Mouse (Mus musculus) hindlimb bud, embryonic 11.5 days (tissue): ENCODE measurements around the gene Rnf43.

Experiments
- DNase-seq: peaks from one replicate; pipeline ENCODE4 v3.0.0-alpha.2; 2012; ENCODE audit warnings: low read depth, low spot score; ENCODE audit errors: extremely low spot score

Rnf43 gene

DNA sequence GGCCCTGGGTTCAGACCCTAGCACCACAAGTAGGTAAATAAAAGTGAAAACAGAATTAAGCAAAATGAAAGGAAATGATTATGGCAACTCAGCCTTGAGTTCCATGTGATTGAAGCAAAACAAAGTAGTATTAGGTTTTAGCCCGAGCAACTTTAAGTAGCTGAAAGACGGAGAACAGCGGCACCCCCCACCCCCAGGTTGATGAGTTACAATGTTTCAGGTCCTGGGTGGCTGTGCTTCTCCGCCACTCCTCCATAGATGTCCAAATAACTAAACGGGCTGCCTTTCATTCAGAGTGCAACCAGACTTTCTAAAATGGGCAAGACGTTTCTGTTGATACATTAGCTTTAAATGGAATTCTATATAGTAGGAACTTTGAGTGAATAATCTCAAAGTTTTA is 13.1 kb downstream of the Rnf43 start:
- no peak for DNase-seq

- DNase-seq = no peak
These were observed 15.2 kb downstream of the Rnf43 start for GRCm38 (mm10) chr11:87677756-87678155.

DNA sequence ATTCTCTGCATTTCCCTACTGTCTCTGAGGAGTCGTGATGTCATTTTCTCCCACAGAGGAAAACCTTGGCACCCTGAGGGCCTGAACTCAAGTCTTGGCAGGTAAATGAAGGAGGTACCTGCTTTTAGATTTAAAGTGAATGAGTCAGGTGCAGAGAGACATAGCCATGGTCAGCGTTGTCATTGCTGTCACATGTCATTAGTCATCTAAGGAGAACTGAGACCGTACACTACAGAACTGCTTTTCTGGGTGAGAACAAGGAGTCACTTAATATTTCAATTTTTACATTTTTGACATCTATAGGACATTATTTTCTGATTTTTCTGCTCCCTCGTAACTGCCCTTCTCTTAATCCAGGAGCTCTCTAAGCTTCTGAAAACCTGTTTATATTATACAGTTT is 16.0 kb downstream of the Rnf43 start:
- no peak for DNase-seq

GRCm38 (mm10) chr11:87678976-87679375 is 16.5 kb downstream of the Rnf43 start:
- DNase-seq = no peak

GRCm38 (mm10) chr11:87680786-87681185 is 18.3 kb downstream of the Rnf43 start:
- no peak for DNase-seq

- no peak for DNase-seq
These were observed 19.6 kb downstream of the Rnf43 start for GRCm38 (mm10) chr11:87682096-87682495.

DNA sequence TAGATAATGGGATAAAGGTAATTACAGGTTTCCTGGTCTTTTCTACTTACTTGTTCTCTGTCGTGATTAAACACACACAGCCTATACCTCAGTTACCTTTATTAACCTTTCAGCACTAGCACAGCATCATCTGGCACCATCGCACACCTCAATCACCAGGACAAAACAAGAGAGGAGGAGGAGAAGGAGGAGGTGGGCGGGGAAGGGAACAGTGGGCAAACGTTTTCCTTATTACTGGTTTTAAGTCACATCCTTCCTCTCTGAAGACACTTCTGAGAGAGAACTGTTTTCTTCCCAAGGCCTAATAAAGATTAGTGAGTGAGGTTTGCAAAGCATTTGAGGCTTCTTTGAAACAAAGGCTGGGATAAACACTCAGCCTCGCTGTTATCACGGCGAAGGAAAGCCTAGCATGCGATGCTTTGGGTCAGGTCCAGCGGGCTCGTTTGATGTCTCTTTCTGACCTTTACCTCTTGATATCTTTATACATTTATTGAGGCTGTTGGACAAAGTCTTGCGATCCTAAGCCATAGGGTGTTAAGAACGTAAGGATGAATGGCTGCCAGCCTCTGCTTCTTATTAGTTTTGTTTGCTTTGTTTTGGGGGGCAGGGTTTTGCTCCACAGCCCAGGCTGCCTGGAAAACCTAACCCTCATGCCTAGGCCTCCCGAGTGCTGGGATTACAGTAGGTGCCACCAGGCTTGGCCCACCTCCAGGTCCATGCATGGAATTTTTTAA is 20.5 kb downstream of the Rnf43 start:
- no peak for DNase-seq

- no peak for DNase-seq
These were observed 23.9 kb downstream of the Rnf43 start for GRCm38 (mm10) chr11:87686407-87686806.

DNA sequence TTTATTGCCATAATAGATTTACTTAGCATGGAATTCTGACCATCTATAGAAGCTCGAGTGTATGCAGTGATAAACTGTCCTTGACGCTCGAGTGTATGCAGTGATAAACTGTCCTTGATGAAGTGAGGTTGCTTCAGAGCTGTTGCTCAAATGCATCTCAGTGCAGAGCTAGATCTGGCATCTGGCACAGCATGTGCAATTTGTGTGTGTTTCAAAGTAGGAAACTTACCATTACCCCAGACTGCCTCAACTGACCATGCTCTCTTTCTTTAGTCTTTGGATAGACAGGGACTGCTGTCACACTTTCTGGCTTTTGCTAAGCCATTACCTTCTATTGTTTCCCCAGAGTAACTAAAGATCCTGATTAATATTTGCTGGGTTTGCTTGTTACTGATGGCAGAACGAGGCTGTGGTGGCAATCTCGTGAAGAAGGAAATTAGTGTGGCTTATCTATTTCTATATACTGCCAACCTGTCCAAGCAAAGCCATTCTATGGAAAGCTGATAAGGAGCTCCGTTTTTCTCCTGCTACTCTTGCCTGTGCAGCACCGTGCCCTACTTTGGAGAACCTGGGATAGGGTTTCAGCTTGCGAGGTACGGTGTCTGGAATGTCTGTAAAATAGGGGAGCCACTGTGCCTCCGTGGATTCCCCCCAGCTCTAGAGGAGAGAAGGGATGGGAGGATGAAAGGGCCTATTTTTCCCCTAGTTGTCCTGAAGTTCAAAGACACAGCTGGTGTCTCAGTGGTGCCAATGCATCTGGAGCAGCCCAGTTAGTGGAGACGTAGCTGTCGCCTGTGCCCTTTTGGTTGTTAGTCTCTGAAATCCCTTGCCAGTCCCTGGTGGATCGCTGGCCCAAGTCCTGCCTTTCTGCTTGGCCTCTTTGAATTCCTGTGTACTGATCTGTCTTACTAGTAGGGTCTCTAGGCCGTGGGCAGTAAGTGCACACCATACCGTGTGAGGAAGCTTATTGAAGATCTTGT is 25.0 kb downstream of the Rnf43 start:
- no peak for DNase-seq

- no peak for DNase-seq
These were observed 26.1 kb downstream of the Rnf43 start for GRCm38 (mm10) chr11:87688478-87689203.

DNA sequence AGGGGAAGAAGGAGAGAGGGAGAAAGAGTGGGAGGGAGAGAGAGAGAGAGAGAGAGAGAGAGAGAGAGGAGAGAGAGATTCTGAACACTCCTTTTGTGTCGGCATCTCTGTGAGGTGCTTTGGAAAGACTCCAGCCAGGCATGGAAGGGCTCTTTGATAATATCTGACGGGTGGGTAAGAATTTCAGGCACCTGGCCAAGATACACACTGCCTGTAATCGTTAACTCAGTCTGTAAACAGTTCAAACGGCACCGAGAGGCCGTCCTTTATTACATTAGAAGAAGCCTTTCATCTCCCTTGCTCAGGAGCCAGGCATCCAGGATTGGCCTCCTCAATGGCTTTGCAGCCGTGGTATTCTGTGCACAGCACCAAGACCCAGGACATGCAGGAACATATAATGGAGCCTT is 26.9 kb downstream of the Rnf43 start:
- DNase-seq = no peak

GRCm38 (mm10) chr11:87690054-87690740 is 27.7 kb downstream of the Rnf43 start:
- DNase-seq = no peak

DNA sequence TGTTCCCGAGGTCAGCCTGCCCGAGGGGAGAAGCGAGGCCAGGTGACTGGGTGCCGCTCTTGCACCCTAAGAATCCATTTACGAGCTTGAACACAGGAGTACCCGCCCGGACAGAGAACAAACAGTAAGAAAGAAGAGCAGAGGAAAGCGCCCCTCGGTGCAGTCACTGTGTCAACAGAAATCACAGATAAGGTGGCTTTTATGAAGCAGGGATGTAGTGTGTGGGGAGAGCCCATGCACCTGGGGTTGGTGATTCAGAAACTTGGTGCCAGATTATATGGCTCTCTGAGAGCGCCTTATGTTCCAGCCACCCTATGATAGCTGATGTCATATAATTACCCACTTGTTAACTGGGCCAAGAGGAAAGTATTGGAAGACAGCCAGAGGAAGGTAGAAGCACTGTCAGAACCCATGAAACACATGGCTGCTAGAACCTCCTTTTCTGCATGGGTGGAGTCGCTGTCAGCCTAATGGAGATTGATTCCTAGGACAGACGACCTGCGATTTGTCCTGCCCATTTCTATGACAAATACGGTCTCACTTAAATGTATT is 34.7 kb downstream of the Rnf43 start:
- DNase-seq = no peak

DNA sequence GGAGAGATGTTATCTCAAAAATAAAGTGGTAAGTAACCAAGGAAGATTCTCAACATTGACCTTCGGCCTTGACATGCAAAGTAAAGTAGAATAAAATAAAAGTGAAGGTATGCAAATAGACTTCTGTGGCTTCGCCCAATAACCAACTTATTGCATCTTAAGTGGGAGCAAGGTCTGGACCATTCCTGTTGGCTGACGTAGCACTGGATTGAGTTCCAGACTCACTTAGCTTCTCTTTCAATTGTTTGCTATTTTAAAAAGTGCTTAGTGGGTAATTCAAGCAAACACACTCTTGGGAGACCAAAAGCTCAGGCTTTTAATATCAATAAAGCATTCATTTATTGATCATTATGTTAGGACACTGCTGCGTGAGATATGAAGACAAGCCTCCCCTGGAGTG is 35.6 kb downstream of the Rnf43 start:
- DNase-seq = no peak

DNA sequence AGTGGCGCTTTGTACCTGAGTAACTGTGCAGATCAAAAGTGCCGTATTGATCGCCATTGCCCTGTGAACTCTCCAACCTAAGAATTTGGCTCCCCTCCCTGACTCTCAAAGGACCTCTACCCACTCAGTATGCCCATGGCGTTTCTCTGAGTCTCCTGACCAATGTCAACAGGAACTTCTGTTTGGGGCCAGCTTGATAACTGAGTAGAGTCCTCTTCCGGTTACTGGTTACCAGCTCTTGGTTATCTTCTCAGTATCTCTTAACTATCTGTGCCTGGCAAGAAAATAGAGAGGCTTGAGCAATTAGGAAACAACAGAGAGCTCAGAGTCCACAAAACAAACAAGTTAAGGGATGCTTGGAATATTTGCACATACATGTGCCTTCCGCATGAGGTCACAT is 38.6 kb downstream of the Rnf43 start:
- DNase-seq = no peak

DNA sequence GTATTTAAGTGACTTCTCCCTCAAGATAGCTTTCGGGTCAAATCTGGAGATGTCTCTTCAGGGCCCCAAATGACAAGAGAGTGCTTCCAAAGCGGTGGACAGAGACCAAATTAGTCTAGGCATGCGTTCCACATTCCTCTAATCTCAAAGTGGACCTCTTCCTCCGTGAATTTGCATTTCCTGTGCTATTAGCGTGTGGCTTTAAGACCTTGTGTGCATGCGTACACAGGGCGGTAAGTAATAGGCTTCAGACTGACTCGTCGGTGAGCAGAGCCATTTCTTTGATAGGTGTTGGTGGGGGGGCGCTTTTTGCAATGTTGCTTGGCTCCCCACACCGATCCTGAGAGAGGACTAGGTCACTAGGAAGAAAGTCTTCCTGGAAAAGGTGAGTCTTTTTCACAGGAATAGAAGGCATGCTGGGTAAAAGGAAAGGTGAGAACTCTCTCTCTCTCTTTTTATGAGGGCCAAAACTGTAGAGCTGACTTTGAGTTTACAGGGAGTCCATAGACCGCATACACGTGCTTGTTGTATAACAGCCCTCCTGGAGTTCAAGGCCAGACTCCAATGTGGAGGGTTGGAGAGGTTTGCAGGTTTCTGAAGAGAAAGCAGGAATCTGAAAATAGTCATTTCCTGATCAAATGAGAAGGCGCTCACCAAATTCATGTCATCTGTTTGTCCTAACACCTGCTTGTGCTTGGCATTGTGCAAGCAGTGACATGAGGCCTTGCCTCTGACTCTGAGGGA is 39.5 kb downstream of the Rnf43 start:
- DNase-seq = no peak

DNA sequence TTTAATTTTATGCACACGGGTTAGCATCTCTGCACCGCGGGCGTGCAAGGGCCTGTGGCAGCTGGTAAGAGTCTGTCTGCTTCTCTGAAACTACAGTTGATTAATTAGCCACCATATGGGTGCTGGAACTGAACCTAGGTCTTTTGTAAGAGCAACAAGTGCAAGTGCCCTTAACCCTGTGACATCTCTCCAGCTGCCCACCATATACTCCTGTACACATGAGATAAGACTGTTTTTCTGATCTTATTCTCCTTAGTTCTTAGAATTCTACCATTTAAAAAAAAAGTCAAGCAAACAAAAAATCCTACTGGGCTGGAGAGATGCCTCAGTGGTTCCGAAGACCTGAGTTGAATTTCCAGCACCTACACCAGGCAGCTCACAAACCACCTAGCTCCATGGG is 41.1 kb downstream of the Rnf43 start:
- DNase-seq = no peak

- no peak for DNase-seq
These were observed 41.8 kb downstream of the Rnf43 start for GRCm38 (mm10) chr11:87704289-87704688.

GRCm38 (mm10) chr11:87707570-87707969 is 45.0 kb downstream of the Rnf43 start:
- no peak for DNase-seq

DNA sequence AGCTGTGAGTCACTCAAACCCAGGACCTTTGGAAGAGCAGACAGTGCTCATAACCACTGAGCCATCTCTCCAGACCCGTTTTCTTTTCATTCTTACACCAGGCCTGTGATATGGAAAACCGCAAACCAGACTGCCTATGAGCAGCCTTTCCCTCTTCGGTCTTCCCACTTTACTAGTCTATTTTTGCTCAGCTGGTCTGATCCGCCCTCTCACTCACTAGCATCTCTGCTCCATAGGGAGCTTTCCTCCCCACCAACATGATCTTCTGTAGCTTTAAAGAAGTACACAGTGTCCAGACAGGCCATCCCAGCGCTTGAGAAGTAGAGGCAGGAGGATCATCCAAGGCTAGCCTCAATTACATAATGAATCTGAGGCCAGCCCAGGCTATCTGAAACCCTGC is 46.5 kb downstream of the Rnf43 start:
- DNase-seq = no peak
